Mouse (Mus musculus): ENCODE results near the gene Cntn2.

Gene Cntn2

GRCm38 (mm10) chr1:132557901-132558631, 15.0 kb upstream of the Cntn2 start:
- DNase-seq = no peak

DNA sequence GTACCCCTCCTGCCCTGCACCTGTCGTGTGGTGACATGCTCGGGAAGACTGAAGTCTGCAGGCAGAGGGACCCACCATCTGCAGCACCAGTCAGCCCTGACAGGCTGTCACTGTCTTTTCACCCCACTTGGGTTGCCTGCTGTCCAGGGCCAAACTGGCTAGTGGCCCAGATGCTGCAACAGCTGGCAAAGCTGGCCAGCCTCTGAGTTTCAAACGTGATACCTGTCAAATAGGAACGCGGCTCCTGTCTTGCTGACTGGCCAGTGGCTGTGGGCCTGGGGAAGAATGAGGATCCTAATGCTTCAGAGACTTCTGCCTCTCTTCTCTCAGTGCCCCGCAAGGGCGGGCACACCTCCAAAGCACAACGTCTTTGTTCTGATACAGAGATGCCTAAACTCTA, 733 bp upstream of the Cntn2 start:
- peak; percentile 68 for DNase-seq

GRCm38 (mm10) chr1:132541824-132542599, 1.0 kb downstream of the Cntn2 start:
- peak; percentile 74 for DNase-seq

GRCm38 (mm10) chr1:132541171-132541823, 1.8 kb downstream of the Cntn2 start:
- peak; percentile 81 for DNase-seq

DNA sequence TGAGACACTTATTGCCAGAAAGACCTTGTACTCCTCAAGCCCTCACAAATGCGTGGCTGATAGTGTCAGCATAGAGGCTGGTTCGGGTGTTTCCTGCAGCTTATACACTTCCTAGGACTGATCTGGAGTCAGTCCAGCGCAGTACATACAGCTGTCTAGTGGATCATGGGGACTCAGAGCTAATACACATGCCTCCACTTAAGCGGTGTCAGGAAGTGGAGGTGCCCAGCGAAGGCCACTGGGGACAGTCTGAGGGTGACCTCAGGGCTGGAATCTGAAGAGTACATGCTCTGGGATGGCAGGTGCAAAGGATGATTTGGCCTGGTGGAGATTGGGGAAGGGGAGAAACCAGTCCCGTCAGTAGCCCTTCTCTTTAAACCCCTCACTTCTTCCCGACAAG, 2.4 kb downstream of the Cntn2 start:
- DNase-seq = peak; percentile 51

DNA sequence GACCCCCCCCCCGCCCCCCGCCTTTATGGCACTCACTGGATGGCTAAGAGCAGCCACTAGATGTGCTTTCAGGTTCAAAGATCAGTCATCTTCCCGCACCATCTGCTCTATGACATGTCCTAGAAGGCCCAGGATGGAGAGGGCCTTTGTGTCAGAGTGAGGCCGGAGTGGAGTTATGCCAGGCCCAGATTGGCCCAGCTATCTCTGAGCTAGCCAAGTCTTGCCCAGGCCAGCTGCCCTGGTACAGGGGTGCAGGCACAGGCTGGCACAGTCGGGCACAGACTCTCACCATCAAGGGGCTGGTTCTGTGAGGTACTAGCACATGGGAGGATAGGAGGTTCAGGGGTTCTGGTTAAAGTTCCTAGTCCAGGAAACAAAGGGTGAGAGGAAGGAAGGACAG, 5.3 kb downstream of the Cntn2 start:
- DNase-seq = peak; percentile 95

- DNase-seq = no peak
These were observed 6.6 kb downstream of the Cntn2 start for GRCm38 (mm10) chr1:132536416-132536815.

DNA sequence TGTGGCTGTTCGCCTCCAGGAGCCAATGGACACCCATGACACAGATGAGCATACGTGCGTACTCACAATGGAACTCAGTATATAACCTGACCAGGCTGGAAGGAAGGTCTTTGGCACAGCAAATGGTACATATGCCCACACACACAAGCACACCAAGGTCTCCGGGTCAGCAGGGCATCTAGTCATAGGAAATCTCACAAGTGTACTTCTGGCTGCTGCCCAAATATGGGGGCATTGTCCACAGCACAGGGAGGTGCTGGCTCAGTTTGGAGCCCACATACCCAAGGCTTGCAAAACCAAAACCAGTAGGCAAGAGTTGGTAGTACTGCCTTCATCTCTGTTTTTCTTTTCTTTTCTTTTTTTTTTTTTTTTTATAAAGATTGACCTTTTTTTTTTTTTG, 7.5 kb downstream of the Cntn2 start:
- DNase-seq = no peak

DNA sequence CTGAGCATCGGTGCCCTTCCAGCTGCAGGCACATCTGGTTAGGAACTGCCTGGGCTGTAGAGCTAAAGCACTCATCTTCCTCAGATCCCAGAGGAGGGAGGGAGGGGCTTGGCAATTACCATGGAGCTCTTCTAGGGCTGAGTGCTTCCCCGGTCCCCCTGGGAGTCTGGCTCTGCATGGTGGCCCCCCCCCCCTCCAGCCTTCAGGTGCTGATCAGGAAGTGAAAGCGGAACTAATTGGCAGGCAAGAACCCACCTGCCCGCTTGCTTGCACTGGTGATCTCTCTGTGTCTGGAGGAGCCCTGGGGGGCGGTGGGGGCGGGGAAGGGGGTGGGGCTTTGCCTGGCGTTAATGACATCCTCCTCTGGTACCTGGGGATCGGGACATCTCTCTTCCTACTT, 9.2 kb downstream of the Cntn2 start:
- no peak for DNase-seq

GRCm38 (mm10) chr1:132532521-132532920, 10.5 kb downstream of the Cntn2 start:
- DNase-seq = no peak

- peak; percentile 51 for DNase-seq
These were observed 12.3 kb downstream of the Cntn2 start for GRCm38 (mm10) chr1:132530631-132531191.

- DNase-seq = peak; percentile 95
These were observed 14.3 kb downstream of the Cntn2 start for GRCm38 (mm10) chr1:132528647-132529334.

DNA sequence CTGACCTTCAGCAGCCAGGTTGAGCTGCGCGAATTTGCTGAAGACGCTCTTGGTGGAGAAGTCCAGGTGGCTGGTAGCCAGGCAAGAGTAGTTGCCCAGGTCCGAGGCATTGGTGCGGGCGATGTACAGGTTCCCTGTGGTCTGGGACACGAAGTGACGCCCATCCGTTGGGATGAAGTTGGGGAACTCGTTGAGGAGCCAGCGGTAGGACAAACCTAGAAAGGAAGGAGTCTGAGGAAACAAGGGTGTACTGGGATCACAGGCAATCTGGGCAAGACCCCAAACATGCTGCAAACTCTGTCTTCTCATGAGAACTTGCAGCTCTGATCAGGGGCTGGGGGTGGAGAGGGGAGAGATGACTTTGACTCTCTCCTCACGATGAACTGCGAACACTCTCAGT, 15.0 kb downstream of the Cntn2 start:
- DNase-seq = peak; percentile 62

GRCm38 (mm10) chr1:132525832-132526231, 17.2 kb downstream of the Cntn2 start:
- peak; percentile 86 for DNase-seq

DNA sequence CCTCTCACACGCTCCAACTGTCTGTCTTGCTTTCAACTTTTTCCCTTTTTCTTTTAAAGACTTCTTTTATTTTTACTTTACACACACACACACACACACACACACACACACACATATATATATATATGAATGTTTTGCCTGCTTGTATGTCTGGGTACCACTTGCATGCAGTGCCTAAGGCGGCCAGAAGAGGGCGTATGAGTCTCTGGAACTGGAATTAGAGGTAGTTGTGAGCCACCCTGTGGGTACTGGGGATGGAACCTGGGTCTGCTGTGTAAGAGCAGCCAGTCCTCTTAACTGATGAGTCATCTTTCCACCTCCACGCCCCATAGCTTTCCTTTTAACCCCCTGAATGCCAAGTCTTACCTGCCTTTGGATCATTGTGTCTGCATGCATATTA, 19.1 kb downstream of the Cntn2 start:
- peak; percentile 57 for DNase-seq

GRCm38 (mm10) chr1:132523048-132523447, 20.0 kb downstream of the Cntn2 start:
- DNase-seq = peak; percentile 39

GRCm38 (mm10) chr1:132520764-132521163, 22.3 kb downstream of the Cntn2 start:
- peak; percentile 58 for DNase-seq

DNA sequence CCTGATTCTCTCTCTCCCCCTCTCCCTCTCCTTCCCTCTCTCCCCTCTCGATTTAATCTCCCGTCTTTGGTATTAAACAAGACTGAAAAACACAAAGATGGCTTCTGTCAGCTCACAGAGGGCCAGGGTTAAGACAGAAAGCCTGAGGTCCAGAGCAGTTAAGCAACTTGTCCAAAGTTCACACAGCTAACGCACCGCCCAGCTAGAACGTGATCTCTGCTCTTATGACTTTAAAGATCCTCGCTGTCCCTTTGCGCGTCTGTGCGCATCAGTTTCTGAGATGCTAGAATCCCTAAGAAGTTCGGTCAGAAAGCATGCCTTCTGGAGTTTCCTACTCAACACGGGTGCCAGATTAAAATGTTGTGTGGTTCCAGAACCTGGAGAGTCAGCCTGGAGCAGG, 23.3 kb downstream of the Cntn2 start:
- peak; percentile 9 for DNase-seq

GRCm38 (mm10) chr1:132518621-132519020, 24.4 kb downstream of the Cntn2 start:
- DNase-seq = peak; percentile 79

GRCm38 (mm10) chr1:132516776-132517175, 26.3 kb downstream of the Cntn2 start:
- peak; percentile 49 for DNase-seq

- DNase-seq = peak; percentile 21
These were observed 27.7 kb downstream of the Cntn2 start for GRCm38 (mm10) chr1:132515339-132515738.

DNA sequence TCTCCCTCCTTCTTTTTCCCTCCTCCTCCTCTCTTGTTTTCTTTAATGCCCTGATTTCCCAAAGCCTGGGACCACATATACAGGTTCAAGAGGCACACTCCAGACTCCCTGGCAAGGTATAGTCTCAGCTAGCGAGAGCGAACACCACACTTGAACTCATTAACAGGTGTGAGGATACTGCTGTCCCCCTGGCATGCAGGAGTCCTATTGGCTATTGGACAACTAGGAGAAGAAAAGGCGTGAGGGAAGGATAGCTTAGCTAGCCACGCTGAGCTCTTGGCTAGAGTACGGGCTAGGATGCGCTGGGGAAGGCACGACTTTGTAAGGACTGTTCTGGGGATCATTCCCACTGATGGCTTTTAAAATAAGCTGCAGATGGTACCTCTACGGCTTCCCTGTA, 30.9 kb downstream of the Cntn2 start:
- peak; percentile 40 for DNase-seq

DNA sequence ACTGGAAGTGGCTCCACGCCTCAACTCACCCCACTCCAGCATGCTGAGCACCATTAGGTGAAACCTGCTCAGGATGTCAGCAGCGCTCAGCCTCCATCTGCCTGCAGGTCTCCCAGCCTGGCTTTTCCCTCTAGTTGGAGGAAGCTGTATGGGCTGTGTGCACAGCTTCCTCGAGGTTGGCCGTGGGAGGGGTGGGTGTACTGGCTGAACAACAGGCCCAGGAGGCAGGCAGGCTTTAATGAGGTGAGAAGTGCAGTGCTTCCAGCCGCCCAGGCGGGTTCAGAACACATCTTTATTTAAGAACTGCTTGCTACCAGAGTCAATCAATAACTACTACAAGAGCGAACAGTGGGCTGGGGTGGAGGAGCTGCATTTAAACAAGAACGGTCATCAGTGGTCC, 31.5 kb downstream of the Cntn2 start:
- peak; percentile 44 for DNase-seq

Measured in cerebellum, adult 11-12 months (tissue).